Mouse (Mus musculus) kidney, embryonic 16.5 days (tissue): Measurements from ENCODE around the gene Glis3. TPM values are rescaled to one million over a fixed set of nuclear protein-coding genes. Genes with fewer than 3 reads are reported as not detected.

ENCODE experiments used
- ATAC-seq: fragments of 200-750 bp; cut with Nextera tagmentation; 2 replicates; pipeline ENCODE4 v1.8.0; 2017; ENCODE audit warnings: moderate TSS enrichment; ENCODE audit not compliant: low FRiP score, low TSS enrichment
- H3K27ac ChIP-seq: fragments of 300-500 bp; sonication (generic); 2 replicates; pipeline ENCODE4 v1.5.1; 2014; ENCODE audit warnings: low read length
- H3K27me3 ChIP-seq: fragments of 300-500 bp; sonication (generic); 2 replicates; pipeline ENCODE4 v1.6.1; 2014; ENCODE audit warnings: low read length, control low read depth, mixed read lengths; ENCODE audit not compliant: insufficient read depth
- H3K36me3 ChIP-seq: fragments of 300-500 bp; sonication (generic); 2 replicates; pipeline ENCODE4 v1.6.1; 2014; ENCODE audit warnings: low read length, control low read depth, mixed read lengths; ENCODE audit not compliant: insufficient read depth
- H3K4me1 ChIP-seq: fragments of 300-500 bp; sonication (generic); 2 replicates; pipeline ENCODE4 v1.6.1; 2014; ENCODE audit warnings: low read length, control low read depth, mixed read lengths; ENCODE audit not compliant: insufficient read depth
- H3K4me2 ChIP-seq: fragments of 300-500 bp; sonication (generic); replicated peaks from 2 replicates; pipeline ENCODE4 v1.6.1; 2014; ENCODE audit warnings: low read depth, low read length
- H3K4me3 ChIP-seq: fragments of 300-500 bp; sonication (generic); 2 replicates; pipeline ENCODE4 v1.5.1; 2014; ENCODE audit warnings: mild to moderate bottlenecking, low read length
- H3K9ac ChIP-seq: fragments of 300-500 bp; sonication (generic); replicated peaks from 2 replicates; pipeline ENCODE4 v1.6.1; 2014; ENCODE audit warnings: low read length
- H3K9me3 ChIP-seq: fragments of 300-500 bp; sonication (generic); 2 replicates; pipeline ENCODE4 v1.6.1; 2016; ENCODE audit warnings: low read length, control low read depth
- WGBS: fragments of 180-500 bp; shearing (Covaris S2); extraction: QIAGEN DNeasy Blood & Tissue Kit; methylation state at CpG from one replicate; pipeline ENCODE4 v1.1.7; 2014; 5-methylcytosine and 5-hydroxymethylcytosine counted together
- polyA plus RNA-seq: library from polyadenylated mRNA; unstranded; fragments of >200 nt; fragmentation: Nextera tagmentation; extraction: Ambion mirVana; gene quantifications from 2 replicates; pipeline ENCODE4 v1.2.1, GENCODE M21; 2015

The Glis3 gene
- polyA plus RNA-seq, 1 experiment from 2014 or later = 9.0 TPM

DNA sequence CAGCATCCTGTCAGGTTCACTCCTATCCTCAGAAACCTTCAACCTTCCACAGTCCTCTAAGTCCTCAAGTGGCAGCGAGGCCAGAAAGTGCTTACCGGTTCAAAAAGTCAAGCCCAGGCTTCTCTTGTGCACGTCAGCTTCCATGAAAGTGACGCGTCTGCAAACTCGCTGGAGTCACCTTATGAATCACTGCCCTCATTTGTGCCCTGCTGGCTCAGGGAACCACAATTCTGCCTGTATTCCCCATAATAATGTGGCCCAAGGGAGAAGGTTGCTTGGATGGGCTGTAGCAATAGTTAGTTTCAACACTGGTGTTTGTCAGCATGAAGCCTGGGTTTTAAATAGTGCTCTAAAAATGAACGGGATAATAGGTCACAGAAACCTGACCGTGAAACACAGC lies 379.7 kb downstream of the Glis3 start:
- H3K4me1 ChIP-seq = no peaks in the 10 kb centered on the region
- ATAC-seq = no peak
- 73% methylated on average over 8 of the region's 8 CpGs for WGBS
- H3K9ac ChIP-seq = no peak overlapping the region
- H3K9me3 ChIP-seq = no peaks in the 10 kb centered on the region
- H3K36me3 ChIP-seq = no peaks in the 10 kb centered on the region
- no peak overlapping the region for H3K27ac ChIP-seq
- H3K27me3 ChIP-seq = no peaks in the 10 kb centered on the region
- H3K4me2 ChIP-seq = no peak overlapping the region
- H3K4me3 ChIP-seq = no peak overlapping the region

DNA sequence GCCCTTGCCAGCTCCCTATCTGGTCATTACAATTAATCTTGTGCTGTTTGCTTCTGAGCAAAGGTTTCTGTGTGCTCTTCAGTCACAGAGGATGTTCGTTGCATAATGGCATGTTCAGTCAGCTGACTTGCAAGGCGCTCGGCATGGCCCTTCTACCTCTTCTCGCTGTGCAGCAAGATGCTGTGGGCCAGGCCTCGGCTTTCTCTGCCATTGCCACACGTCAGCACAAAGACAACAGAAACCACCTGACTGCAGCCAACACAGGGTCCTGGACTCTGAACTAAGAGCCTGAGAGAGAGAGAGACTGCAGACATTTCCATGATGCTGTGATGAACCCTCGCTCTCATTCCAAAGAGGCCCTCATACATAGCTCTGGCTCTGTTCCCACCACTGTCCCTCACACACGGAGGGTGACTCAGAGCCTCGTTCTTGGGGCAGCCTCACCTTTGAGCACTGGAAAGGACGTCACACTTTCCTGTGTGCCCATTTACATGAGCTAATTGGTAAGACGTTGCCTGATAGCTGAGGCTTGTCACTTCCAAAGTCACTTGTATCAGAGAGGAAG lies 380.6 kb downstream of the Glis3 start:
- Histone ChIP-seq H3K4me1 (no peaks in the 10 kb centered on the region), H3K27me3 (no peaks in the 10 kb centered on the region), H3K4me2 (no peak overlapping the region), H3K27ac (no peak overlapping the region), H3K4me3 (no peak overlapping the region), H3K9me3 (no peaks in the 10 kb centered on the region), H3K9ac (no peak overlapping the region), H3K36me3 (no peaks in the 10 kb centered on the region)
- WGBS = 59% methylated on average over 11 of the region's 11 CpGs
- no peak for ATAC-seq

DNA sequence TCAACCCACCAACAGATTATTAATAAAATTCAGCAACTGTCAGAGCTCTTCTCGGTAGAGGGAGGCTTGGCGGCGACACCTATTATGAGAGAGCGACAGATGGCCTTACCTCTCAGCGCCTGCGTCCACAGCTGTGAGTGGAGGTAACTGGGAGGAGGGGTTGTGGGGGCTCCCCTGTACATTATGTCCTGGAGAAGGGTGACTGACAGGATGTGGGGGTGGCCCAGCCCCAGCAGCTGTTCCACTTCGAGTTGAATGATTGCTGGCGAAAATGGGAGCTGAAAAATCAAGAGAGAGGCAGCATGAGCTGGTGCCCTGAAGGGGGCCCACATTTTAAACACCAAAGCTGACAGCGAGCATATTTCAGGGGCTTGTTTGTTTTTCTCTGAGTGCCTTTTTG lies 381.2 kb downstream of the Glis3 start:
- H3K9me3 ChIP-seq = no peaks in the 10 kb centered on the region
- no peak overlapping the region for H3K27ac ChIP-seq
- no peak for ATAC-seq
- no peak overlapping the region for H3K9ac ChIP-seq
- no peak overlapping the region for H3K4me3 ChIP-seq
- 52% methylated on average over 9 of the region's 9 CpGs for WGBS
- no peaks in the 10 kb centered on the region for H3K36me3 ChIP-seq
- no peak overlapping the region for H3K4me2 ChIP-seq
- no peaks in the 10 kb centered on the region for H3K27me3 ChIP-seq
- no peaks in the 10 kb centered on the region for H3K4me1 ChIP-seq

DNA sequence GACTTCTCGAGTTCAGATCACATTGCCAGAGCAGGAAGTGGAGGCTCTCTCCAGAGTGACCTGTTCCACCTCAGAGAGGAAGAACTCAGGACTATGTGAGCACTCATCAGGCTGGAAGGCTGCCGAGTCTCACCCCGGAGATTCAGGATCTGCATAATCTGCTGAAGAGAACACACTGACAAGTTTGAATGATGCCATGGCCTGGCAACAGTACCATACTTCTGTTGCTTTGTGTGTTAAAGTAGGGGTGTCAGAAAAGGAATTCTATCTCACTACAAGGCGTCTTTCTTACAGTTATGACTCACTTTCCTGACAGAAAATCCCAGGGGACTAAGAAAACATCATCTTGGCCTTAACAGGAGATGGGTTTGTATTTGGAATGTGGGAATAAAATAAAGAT lies 388.3 kb downstream of the Glis3 start:
- Histone ChIP-seq H3K4me3 (no peak overlapping the region), H3K36me3 (no peaks in the 10 kb centered on the region), H3K27ac (no peak overlapping the region), H3K4me1 (no peaks in the 10 kb centered on the region), H3K9me3 (no peaks in the 10 kb centered on the region), H3K9ac (no peak overlapping the region), H3K27me3 (no peaks in the 10 kb centered on the region), H3K4me2 (no peak overlapping the region)
- 61% methylated on average over 4 of the region's 4 CpGs for WGBS
- no peak for ATAC-seq

DNA sequence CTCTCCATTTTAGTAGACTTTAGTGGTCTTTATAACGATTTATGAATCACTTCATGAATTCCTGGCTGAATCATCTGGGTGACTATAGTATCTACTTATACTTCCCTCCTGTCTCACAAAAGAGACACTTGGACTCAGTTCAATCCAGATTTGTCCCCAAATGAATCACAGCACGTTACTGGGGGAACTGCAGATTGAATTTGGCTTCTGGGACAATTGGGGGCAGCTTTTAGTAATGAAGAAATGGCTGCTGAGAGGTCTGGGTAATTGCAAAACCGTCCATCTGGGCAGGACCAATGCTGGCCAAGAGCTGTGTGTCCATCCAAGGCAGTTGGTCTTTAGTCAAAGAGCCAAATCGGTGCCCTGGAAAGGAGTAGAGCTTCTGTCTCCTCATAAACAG lies 390.4 kb downstream of the Glis3 start:
- H3K27me3 ChIP-seq = no peaks in the 10 kb centered on the region
- no peak overlapping the region for H3K4me3 ChIP-seq
- H3K9ac ChIP-seq = no peak overlapping the region
- no peak overlapping the region for H3K27ac ChIP-seq
- no peaks in the 10 kb centered on the region for H3K4me1 ChIP-seq
- H3K9me3 ChIP-seq = no peaks in the 10 kb centered on the region
- H3K4me2 ChIP-seq = no peak overlapping the region
- H3K36me3 ChIP-seq = no peaks in the 10 kb centered on the region
- no peak for ATAC-seq
- 81% methylated on average over 4 of the region's 4 CpGs for WGBS

DNA sequence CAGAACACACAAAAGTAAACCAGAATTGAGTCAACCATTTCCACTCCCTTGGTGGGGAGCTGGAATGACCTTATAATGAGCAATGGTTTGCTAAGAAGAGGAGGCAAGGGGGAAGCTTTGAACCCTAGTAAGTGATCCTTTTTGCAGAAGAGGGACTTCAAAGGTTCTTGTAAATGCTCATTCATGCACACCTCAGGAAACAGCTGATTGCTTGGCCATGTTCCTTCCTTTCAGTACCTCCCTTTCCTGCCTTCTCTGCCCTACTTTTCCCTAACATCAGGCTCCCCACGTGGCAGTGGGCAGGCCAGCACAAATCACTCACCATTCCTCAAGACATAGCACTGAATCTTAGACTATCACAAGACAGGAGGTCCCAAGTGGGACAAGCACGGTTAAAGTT lies 392.4 kb downstream of the Glis3 start:
- Histone ChIP-seq H3K27me3 (no peaks in the 10 kb centered on the region), H3K4me2 (no peak overlapping the region), H3K27ac (no peak overlapping the region), H3K36me3 (no peaks in the 10 kb centered on the region), H3K9ac (no peak overlapping the region), H3K4me1 (no peaks in the 10 kb centered on the region), H3K9me3 (no peaks in the 10 kb centered on the region), H3K4me3 (no peak overlapping the region)
- 19% methylated on average over 2 of the region's 2 CpGs for WGBS
- no peak for ATAC-seq

DNA sequence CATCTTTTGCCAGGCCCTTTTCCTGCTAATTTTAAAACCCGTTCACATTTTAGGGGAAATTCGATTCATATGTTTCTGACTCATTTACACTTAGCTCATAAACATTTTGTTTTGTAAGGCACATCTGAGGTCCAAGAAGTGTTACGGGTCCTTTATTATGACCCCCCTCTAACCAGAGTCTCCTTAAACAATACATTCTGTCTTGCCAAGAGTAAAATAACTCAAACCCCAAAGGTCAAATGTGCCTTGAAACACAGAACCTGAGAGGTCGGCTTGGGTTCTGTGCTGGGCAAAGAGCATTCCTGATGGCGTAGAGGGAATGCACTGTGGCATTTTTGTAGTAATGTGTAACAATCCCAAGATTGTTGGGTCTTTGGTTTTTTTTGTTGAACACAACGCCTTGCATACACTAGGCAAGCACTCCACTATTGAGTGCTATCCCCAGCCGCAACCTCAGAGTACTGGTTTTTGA lies 395.7 kb downstream of the Glis3 start:
- no peak overlapping the region for H3K4me3 ChIP-seq
- no peak overlapping the region for H3K9ac ChIP-seq
- no peaks in the 10 kb centered on the region for H3K9me3 ChIP-seq
- H3K27me3 ChIP-seq = no peaks in the 10 kb centered on the region
- H3K4me2 ChIP-seq = no peak overlapping the region
- H3K36me3 ChIP-seq = no peaks in the 10 kb centered on the region
- no peak for ATAC-seq
- no peaks in the 10 kb centered on the region for H3K4me1 ChIP-seq
- no peak overlapping the region for H3K27ac ChIP-seq
- WGBS = 84% methylated on average over 7 of the region's 7 CpGs

DNA sequence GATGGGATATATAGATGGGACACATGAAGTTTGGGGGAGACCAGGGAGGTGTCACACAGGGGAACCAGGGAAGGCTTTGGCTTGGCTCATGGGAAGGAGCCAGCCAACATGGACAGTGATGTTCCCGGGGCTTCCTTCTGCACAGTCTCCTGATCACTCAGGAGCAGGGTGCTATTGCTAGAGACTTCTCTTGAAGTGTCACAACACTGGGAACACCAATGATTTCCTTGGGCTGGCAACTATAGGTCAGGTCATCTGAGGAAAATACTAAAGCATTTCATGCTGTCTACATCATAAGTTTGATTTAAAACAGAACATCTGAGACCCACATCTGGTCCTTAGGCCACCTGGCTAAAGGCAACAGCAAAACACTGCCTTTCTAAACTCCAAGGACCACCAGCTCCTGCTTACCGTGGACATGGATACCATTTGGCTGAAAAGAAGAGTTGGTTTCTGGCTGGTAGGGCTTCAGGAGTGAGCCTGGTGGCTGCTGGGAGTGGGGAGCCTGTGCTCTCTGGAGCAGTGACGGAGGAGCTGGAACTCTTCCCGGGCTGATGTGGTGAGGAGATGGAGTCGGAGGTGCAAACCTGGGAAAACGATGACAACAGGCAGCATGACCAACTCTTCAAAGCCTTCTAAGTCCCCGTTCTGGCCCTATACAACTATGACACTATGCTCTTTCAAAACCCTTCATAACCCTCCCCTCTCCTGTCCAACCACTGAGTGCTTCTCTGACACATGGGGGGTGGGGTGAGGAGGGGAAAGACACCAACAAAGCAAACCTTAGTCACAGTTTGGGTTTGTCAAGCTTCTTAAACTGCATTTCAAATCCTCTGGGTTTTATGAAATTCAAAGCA lies 396.4 kb downstream of the Glis3 start:
- H3K9me3 ChIP-seq = no peaks in the 10 kb centered on the region
- no peaks in the 10 kb centered on the region for H3K27me3 ChIP-seq
- 84% methylated on average over 7 of the region's 7 CpGs for WGBS
- H3K4me1 ChIP-seq = no peaks in the 10 kb centered on the region
- no peaks in the 10 kb centered on the region for H3K36me3 ChIP-seq
- H3K4me3 ChIP-seq = no peak overlapping the region
- H3K4me2 ChIP-seq = no peak overlapping the region
- H3K9ac ChIP-seq = no peak overlapping the region
- ATAC-seq = no peak
- no peak overlapping the region for H3K27ac ChIP-seq

DNA sequence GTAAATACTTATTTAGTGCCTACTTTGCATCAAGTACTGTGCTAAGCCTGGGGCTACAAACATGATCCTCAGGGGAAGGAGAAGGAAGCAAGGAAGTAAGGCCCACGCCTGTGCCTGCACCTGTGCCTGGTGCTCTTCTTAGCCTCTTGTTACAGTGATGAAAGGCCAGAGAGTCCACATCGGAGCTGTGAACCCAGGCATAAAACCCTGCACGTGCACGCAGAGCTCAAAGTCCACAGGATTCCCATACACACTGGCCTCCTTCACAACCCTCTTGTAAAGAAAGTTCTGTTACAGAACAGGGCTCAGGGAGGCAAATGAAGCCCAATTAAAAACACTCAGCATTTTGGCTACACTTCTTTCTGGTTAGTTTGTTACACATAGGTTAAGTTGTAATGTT lies 398.5 kb downstream of the Glis3 start:
- no peaks in the 10 kb centered on the region for H3K9me3 ChIP-seq
- 64% methylated on average over 4 of the region's 4 CpGs for WGBS
- H3K4me1 ChIP-seq = no peaks in the 10 kb centered on the region
- no peaks in the 10 kb centered on the region for H3K27me3 ChIP-seq
- H3K36me3 ChIP-seq = no peaks in the 10 kb centered on the region
- no peak overlapping the region for H3K4me2 ChIP-seq
- no peak overlapping the region for H3K9ac ChIP-seq
- 0 out of 2 replicates have a peak, but pooled peaks have one; percentile 39 for ATAC-seq
- no peak overlapping the region for H3K27ac ChIP-seq
- no peak overlapping the region for H3K4me3 ChIP-seq

DNA sequence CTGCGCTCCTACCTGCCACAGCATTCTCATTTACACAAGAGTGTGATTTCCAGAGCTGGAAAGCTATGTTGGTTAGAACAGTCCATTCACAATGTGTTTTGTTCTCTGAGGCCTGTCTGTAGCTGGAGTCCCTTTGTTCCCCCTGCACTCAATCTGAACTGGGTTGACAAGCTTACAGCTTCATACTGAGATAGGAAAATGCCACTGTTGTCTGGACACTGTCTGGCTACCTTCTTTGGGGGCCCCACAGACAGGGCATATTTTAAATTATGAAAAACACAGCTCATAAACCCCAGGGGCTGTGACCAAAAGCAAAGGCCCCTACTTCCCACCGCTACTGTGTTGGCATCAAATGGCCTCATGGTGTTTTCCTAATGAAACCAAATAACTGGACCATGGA lies 402.8 kb downstream of the Glis3 start:
- H3K4me1 ChIP-seq = no peaks in the 10 kb centered on the region
- H3K27me3 ChIP-seq = no peaks in the 10 kb centered on the region
- 77% methylated on average over 2 of the region's 2 CpGs for WGBS
- ATAC-seq = no peak
- no peak overlapping the region for H3K4me2 ChIP-seq
- H3K36me3 ChIP-seq = no peaks in the 10 kb centered on the region
- H3K27ac ChIP-seq = no peak overlapping the region
- H3K9me3 ChIP-seq = no peaks in the 10 kb centered on the region
- H3K9ac ChIP-seq = no peak overlapping the region
- no peak overlapping the region for H3K4me3 ChIP-seq
